Mouse (Mus musculus): Measurements from ENCODE around the gene Klhl9.
A peak's percentile ranks its signal among the peaks of the same experiment; 100 is the strongest.

Gene Klhl9

DNA sequence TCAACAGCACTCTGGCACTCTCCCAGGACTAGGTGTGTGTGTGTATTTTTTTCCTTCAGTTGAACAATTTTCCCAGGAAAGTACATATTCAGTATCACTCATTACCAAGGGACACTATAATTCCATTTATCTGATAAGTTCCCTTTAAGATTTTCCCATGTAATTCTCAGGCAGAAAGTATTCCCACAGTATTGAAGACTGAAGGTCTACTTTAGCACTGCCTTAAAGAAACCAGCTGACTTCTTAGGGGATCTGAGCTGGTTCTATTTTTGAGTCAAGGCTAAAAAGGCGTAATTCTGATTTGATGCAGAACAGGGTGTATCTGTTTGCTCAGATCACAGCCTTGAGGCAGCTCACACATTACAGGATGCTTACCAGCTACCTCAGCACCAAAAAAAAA lies 3.5 kb downstream of the Klhl9 start:
- no peak for DNase-seq (ENCODE audit: extremely low spot score, low spot score)

DNA sequence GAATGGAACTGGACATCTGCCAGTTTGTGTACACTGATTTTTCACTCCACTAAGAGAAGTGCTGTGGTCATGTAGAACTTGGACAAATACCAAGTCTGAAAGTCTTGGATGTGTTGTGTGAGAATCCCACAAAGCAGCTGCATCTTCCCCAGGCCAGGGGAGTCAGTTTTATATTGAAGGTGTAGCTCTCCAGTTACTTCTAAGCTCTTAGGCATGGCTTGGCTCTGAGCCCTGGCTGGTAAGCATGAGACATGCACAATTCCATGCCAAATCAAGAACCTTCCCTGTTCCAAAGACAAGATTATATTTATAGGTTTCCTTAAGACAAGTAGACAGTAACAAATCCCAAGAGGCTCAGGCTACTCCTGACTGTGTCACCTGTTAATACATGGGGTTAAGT lies 7.2 kb downstream of the Klhl9 start:
- no peak for DNase-seq (ENCODE audit: extremely low spot score, low spot score)

DNA sequence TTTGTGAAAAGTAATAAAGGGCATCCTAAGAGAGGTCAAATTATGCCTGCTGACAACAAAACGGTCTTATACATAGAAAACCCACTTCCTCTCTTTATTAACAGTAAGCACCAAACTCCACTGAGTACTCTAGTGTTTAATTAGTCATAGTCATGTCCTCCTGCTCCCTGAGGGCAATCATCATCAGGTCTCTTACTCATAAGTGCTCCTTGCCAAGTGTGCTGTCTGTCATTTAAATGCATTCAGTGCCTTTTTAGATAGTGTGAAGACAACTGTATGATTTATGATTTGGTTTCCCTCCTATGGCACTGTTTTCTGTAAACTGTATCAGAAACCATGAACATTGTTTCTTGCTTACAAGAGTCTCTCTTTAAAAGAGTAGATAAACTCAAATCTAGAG lies 8.0 kb downstream of the Klhl9 start:
- no peak for DNase-seq (ENCODE audit: extremely low spot score, low spot score)

DNA sequence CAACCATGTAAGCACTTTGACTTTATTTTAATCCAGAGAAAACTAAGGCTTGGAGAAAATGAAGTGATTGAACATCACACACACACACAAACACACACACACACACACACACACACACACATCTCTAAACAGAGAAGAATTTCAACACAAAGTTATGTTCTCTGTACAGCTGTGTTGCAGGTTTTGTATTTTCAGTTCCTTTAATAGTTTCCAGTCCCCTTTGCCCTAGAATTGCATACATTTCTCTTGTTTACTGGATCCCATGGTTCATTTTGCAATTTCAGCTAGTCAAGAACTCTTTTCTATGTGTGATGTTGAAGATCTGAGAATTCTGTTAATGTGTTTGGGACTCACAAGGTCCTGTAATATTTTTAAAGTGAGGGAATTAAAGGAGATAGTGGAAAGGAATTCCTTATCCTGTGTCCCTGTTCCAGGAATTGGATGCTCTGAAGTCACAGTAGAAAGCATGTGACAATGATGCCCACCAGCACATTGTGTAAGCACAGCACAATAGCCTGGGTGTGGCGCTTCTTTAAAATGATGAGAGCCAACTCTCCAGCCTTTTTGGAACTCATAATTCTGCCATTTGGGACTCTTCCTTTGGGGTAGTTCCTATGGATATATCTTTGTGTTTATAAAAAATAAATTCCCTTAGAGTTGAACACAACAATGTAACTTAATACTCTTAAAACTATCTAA lies 15.0 kb downstream of the Klhl9 start:
- no peak for DNase-seq (ENCODE audit: extremely low spot score, low spot score)

DNA sequence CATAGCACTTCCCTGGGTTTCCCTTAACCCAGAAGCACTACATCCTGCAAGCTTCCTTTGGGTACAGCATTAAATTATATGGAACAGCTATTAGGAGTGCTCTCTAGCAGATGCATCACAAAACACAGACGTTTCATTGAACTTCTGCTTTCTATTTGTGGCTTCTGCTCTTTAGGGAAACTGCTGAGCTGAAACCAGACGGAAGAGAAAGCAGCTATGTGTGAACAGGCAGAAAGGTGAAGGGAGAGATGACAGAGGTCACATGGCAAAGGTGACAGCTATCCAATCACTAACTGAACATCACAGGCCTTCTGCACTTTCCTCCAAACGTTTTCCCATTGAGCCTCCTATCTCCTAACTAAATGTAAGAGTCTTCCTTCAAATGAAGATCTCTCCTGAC lies 16.3 kb downstream of the Klhl9 start:
- no peak for DNase-seq (ENCODE audit: extremely low spot score, low spot score)

DNA sequence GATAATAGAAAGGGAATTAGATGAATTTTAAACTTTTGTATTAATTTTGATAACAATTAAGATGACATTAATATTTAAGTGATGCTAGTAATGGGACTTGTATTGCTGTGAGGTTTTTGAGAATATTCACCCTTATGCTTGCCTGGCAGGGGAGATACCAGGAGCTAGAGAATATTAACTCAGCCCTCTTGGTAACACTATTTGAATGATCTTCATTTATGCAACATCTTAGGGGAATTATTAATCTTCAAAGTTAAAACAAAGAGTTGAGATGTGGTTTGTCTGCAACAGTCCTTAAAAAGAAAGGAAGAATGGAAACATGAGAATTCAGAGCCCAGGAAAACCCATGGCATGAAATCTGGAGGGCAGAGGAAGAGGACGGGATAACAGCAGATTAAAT lies 23.0 kb downstream of the Klhl9 start:
- no peak for DNase-seq (ENCODE audit: extremely low spot score, low spot score)

DNA sequence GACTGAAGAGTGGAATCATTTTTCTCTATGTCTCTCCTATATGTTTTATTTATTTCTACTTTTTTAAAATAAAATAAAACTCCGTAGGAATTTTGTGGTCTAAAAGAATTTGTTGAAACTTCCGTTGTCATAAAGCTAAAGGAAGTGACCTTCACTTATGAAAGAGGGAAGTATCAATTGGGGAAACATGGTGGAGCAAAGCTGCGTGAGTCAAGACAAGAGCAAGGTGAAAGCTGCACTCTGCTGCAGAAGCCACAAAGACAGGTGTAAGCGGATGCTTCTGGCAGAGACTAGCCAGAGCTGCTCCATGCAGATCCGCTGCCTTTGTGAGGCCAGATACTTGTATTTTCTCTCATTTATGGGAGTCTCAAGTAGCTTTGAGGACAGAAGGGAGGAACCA lies 23.5 kb downstream of the Klhl9 start:
- DNase-seq (ENCODE audit: extremely low spot score, low spot score), result no peak

DNA sequence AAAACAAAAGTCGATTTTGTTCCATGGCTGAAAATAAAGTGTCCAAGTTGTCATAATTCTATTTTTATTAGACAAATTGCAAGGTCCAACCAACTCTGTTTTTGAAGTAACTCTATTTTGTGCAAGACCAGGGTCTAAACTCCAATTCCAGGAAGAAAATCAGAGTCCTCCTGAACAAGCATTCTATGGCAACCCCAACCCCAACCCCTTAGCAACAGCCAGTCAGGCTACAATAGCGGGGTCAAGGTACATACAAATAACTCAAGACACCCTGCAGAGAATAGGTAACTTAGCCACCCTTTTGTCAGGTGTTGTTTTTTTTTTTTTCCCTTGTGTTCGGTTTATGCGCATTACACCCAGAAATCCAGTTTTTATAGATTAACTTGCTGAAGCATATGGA lies 24.5 kb downstream of the Klhl9 start:
- no peak for DNase-seq (ENCODE audit: extremely low spot score, low spot score)

DNA sequence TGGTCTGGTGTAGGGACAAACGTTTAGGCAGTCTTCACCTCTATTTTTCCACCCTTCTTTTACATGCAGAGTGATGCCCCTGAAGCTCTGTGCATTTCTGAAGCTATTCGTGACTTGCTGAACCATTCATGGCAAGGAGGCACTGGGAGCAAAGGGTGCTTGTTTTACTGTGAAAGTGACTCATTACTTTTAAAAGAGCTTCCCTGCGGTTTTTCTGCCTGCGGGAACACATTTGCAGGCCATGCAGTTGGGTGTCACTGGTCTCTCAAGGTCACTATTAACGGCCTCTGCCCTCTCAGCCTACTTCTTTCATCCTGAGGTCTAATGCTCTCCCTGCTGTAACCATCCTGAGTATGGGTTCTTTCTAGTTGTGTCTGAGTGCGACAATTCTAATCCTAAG lies 25.2 kb downstream of the Klhl9 start:
- DNase-seq (ENCODE audit: extremely low spot score, low spot score), result no peak

DNA sequence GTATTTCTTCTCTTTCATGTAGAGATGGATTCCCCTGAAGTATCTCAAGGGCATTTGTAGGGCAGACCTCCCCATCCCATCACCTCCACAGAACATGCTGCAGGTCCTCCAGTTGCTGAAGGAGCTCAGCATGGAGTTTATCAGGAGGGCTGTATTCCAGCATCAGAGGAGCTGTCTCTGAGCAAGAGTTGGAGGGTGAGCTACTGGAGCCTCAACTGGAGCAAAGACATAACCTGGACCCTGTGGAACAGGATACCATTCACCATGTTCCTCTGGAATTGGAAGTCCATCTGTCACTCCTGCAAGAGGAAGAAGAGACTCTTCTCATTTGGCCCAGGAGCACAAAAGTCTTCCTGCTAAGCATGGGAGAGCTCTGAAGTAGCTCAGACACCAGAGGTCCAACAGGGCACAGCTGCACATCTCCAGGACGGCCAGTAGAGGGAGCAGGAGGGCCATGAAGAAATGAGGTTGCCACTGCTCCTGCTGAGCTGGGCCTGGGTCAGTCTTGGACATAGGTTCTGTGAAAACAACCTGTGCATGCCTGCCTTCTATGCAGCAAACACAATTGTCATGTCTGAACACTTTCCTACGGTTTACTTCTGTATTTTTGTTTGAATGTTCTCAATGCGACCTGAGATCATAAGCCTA lies 25.9 kb downstream of the Klhl9 start:
- peak; percentile 82 for DNase-seq (ENCODE audit: extremely low spot score, low spot score)

DNA sequence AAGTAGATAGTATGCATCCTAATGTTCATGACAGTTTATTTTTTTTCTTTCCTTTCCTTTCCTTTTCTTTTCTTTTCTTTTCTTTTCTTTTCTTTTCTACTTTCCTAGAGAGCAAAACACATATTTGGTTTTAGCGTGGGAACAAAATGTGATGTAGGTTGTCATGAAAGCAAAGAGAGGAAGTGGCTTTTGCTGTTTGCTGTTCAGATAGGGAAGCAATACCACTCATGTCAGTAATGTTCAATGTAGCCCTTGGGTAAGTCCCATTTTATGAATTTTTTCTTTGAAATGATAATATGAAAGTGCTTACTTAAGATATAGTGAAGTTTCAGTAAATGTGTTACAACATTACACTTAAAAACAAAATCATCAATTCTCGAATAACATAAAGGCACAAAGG lies 28.9 kb downstream of the Klhl9 start:
- DNase-seq (ENCODE audit: extremely low spot score, low spot score), result no peak

DNA sequence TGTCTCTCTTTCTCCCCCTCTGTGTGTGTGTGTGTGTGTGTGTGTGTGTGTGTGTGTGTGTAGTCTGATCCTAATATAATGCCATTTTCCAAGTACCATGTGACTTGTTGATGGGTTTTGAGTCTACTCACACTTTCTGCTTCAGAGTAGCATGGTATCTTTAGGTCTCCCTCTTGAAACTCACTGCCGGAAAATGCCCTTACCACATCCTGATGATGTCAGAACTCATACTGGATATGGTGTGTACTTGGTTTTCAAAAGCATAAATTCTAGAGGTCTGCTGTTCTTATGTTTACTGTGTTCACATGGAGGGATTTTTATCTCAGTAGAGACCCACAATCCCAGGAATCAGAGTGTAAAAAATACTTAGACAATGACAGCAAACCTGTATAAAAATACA lies 29.7 kb downstream of the Klhl9 start:
- no peak for DNase-seq (ENCODE audit: extremely low spot score, low spot score)

DNA sequence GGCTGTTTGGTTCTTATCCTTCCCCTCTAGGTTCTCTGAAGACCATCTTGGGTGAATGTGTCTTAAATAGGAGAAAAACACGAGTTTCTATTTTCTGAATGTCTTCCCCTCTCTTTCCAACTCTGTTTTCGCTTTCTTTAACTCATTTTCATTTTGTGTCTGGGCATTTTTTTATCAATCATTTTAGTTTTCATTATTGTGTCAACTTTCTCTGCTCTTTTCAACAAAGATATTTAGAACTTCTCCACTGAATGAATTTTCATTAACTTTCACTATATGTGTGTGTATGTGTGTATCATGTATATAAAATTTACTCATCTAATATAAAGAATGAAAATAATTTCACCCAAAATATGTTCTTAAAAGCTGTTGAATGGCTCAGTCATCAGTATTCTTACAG lies 31.0 kb downstream of the Klhl9 start, which contains the start of gene Ifnab:
Gene Ifnab (minus strand): TSS at position 101 of the 400 bp plus-strand sequence.
- DNase-seq (ENCODE audit: extremely low spot score, low spot score), result no peak

DNA sequence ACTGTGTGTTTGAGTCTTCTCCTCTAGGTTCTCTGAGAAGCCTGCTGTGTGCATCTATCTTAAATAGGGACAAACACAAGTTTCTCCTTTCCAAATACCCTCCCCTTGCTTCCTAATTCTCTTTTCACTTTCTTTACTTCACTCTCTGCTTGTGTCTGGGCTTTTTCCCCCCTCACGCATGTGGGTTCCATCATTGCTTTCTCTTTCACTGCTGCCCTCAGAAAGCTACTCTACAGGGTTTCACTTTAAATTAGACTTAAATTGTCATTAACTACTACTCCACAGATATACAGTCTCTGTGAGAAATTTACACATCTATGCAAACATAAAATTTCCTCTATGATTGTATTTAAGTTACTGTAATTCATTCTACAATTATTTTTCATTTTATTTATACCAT lies 38.5 kb downstream of the Klhl9 start, which contains the start of gene Ifna2:
Gene Ifna2 (minus strand): TSS at position 101 of the 400 bp plus-strand sequence.
- DNase-seq (ENCODE audit: extremely low spot score, low spot score), result no peak

DNA sequence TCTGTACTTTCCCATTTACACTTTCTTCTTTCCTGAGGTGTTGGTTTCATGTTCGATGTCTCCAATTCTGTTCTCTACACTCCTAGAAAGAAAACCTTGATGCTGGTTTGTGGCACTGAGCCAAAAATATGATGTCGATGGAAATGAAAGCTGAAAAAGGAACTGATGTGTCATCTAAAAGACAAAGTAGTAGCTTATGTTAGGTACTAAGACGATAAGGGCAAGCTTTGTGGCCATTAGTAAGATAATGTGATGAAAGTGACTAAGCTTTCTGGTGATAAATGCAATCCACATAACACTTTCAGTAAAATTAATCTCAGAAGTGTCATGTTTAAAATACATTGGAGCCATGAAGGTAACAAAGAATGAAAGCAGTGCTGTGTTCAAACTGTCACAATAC lies 40.9 kb downstream of the Klhl9 start:
- no peak for DNase-seq (ENCODE audit: extremely low spot score, low spot score)

DNA sequence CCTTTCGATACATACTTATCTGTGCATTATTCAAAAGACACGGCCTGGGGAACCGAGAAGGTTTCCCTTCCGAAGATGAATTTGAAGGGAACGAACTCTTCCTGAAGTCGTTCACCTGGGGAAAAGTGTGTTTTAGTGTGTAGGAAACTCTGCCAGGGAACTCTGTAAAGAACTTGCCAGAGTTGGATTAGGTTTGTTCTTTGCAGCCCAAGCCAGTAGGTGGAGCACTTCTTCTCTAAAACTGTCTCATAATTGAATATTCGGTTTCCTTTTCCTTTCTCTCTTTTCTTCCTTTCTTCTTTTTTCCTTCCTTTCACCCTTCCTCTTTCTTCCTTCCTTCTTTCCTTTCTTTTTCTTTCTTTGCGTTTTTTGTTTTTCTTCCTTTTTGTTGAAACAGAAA lies 41.9 kb downstream of the Klhl9 start:
- no peak for DNase-seq (ENCODE audit: extremely low spot score, low spot score)

DNA sequence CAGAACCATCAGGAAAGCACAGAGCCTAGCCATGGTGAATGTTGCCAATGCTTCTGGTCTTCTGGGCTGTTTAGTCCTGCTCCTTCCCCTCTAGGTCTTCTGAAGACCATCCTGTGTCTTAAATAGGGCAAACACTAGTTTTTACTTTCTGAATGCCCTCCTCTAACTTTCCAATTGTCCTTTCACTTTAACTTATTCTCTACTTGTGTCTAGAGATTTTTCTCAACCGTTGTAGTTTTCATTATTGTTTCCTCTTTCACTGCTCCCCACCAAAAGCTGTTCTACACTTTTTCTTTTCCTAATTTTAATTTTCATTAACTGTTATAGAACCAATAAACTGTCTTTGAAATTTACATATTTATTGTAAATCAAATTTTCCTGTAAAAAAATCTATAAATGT lies 45.4 kb downstream of the Klhl9 start, which contains the start of gene Ifna16:
Gene Ifna16 (minus strand): TSS at position 101 of the 400 bp plus-strand sequence.
- no peak for DNase-seq (ENCODE audit: extremely low spot score, low spot score)

Data from neural tube, embryonic 10.5 days (tissue).